Mouse (Mus musculus): ENCODE data around the gene Gpc6. TPM values are rescaled to one million over a fixed set of nuclear protein-coding genes. Genes with fewer than 3 reads are reported as not detected.

The Gpc6 gene
- total and polyA plus RNA-seq, 3 experiments, result not detected

GRCm38 (mm10) chr14:117756505-117756904, 831.4 kb downstream of the Gpc6 start:
- Histone ChIP-seq H3K4me1 (ENCODE audit: control insufficient read depth in 1 of 2, insufficient read depth in 2 of 2, low read length in 2 of 2) (no peaks in the 10 kb centered on the region), H3K36me3 (ENCODE audit: control insufficient read depth in 1 of 2, insufficient read depth in 2 of 2, low read length in 2 of 2) (no peaks in the 10 kb centered on the region), H3K9ac (ENCODE audit: control insufficient read depth, low read depth, low read length, poor library complexity, severe bottlenecking) (no peak overlapping the region), H3K4me3 (ENCODE audit: control insufficient read depth in 1 of 2, insufficient read depth in 1 of 2, low read depth in 2 of 2, low read length in 2 of 2) (no peak overlapping the region), H3K27ac (ENCODE audit: control insufficient read depth, low read depth, low read length) (no peak overlapping the region), H3K79me2 (ENCODE audit: control insufficient read depth, insufficient read depth, low read length, poor library complexity) (no peaks in the 10 kb centered on the region), H3K9me3 (replicated peaks; ENCODE audit: insufficient read depth, low read length) (no peaks in the 10 kb centered on the region), H3K27me3 (ENCODE audit: control insufficient read depth in 1 of 2, insufficient read depth in 2 of 2, low read length in 2 of 2) (no peaks in the 10 kb centered on the region)
- no peak for DNase-seq (ENCODE audit: low read depth, low spot score)
- TF ChIP-seq POLR2A (IDR thresholded peaks at IDR 0.05; ENCODE audit: control insufficient read depth in 1 of 2, insufficient read depth in 1 of 2, low read depth in 1 of 2, low read length in 2 of 2, poor library complexity in 1 of 2) (no peak), ZKSCAN1 (IDR thresholded peaks at IDR 0.05; ENCODE audit: low read depth, low read length) (no peak), ZNF384 (IDR thresholded peaks at IDR 0.05; ENCODE audit: low read depth, low read length) (no peak), UBTF (IDR thresholded peaks at IDR 0.05; ENCODE audit: borderline replicate concordance, insufficient read depth, low read depth, low read length) (no peak), POLR2AphosphoS2 (IDR thresholded peaks at IDR 0.05; ENCODE audit: low read length) (no peak), HCFC1 (IDR thresholded peaks at IDR 0.05; ENCODE audit: low read depth, low read length) (no peak)

DNA sequence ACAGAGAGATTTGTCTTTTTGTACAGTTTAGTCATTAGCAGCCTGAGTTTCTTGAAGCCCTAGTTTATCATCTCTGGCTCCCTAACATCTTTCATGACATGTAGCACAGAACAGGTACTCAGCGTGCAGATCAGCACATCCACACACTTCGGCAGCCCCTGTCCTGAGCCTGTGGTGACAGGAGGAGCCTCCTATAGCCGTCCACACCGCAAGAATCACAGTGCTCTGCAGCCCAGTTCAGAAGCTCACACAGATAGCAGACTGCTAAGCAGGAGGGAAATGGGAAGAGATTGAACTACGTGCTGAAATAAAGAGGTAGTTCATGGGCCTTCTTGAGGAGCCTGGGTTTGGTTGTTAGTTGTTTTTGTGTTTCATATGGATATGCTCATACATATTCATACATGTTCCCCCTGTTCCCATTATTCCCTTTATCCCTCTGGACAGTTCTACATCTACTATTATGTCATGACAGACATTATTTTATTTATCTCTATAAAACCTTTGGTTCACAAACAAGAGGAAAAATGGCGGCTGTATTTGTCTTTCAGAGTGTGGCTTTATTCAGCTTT, 832.8 kb downstream of the Gpc6 start:
- no peak for TF ChIP-seq ETS1 (IDR thresholded peaks at IDR 0.05; ENCODE audit: low read depth, low read length)
- TF ChIP-seq MAZ (IDR thresholded peaks at IDR 0.05; ENCODE audit: low read depth, low read length), result no peak
- no peak for TF ChIP-seq MXI1 (IDR thresholded peaks at IDR 0.05; ENCODE audit: low read depth, low read length)
- no peak for TF ChIP-seq ZC3H11A (IDR thresholded peaks at IDR 0.05; ENCODE audit: low read depth, low read length)
- TF ChIP-seq POLR2AphosphoS2 (IDR thresholded peaks at IDR 0.05; ENCODE audit: low read length), result no peak
- no peak for TF ChIP-seq MYC (IDR thresholded peaks at IDR 0.05; ENCODE audit: low read depth, low read length)
- no peak for TF ChIP-seq ZKSCAN1 (IDR thresholded peaks at IDR 0.05; ENCODE audit: low read depth, low read length)
- no peak for TF ChIP-seq TCF12 (IDR thresholded peaks at IDR 0.05; ENCODE audit: low read depth, low read length)
- TF ChIP-seq MYB (IDR thresholded peaks at IDR 0.05; ENCODE audit: low read depth, low read length), result no peak
- TF ChIP-seq POLR2AphosphoS5 (IDR thresholded peaks at IDR 0.05; ENCODE audit: borderline replicate concordance, low read depth, low read length), result no peak
- no peak for TF ChIP-seq NRF1 (IDR thresholded peaks at IDR 0.05; ENCODE audit: insufficient read depth, low read depth, low read length, poor library complexity, severe bottlenecking)
- TF ChIP-seq KAT2A (conservative IDR thresholded peaks at IDR 0.05; ENCODE audit: low read depth, low read length), result no peak
- TF ChIP-seq RAD21 (IDR thresholded peaks at IDR 0.05; ENCODE audit: low read depth, low read length), result no peak
- no peak for TF ChIP-seq GABPA (IDR thresholded peaks at IDR 0.05; ENCODE audit: low read depth, low read length)
- no peak for TF ChIP-seq POLR2A (IDR thresholded peaks at IDR 0.05; ENCODE audit: control insufficient read depth in 1 of 2, insufficient read depth in 1 of 2, low read depth in 1 of 2, low read length in 2 of 2, poor library complexity in 1 of 2)
- TF ChIP-seq EP300 (IDR thresholded peaks at IDR 0.05; ENCODE audit: low read depth in 1 of 2, low read length in 2 of 2), result no peak
- H3K79me2 ChIP-seq (ENCODE audit: control insufficient read depth, insufficient read depth, low read length, poor library complexity), result no peaks in the 10 kb centered on the region
- no peak for DNase-seq (ENCODE audit: low read depth, low spot score)
- H3K9me3 ChIP-seq (replicated peaks; ENCODE audit: insufficient read depth, low read length), result no peaks in the 10 kb centered on the region
- no peaks in the 10 kb centered on the region for H3K36me3 ChIP-seq (ENCODE audit: control insufficient read depth in 1 of 2, insufficient read depth in 2 of 2, low read length in 2 of 2)
- no peak overlapping the region for H3K9ac ChIP-seq (ENCODE audit: control insufficient read depth, low read depth, low read length, poor library complexity, severe bottlenecking)
- no peak overlapping the region for H3K4me3 ChIP-seq (ENCODE audit: control insufficient read depth in 1 of 2, insufficient read depth in 1 of 2, low read depth in 2 of 2, low read length in 2 of 2)
- no peak overlapping the region for H3K27ac ChIP-seq (ENCODE audit: control insufficient read depth, low read depth, low read length)
- H3K27me3 ChIP-seq (ENCODE audit: control insufficient read depth in 1 of 2, insufficient read depth in 2 of 2, low read length in 2 of 2), result no peaks in the 10 kb centered on the region
- H3K4me1 ChIP-seq (ENCODE audit: control insufficient read depth in 1 of 2, insufficient read depth in 2 of 2, low read length in 2 of 2), result no peaks in the 10 kb centered on the region
